Mouse (Mus musculus) midbrain, postnatal 0 days (tissue): ENCODE data around the gene Pi4k2a. TPM values are rescaled to one million over a fixed set of nuclear protein-coding genes. Genes with fewer than 3 reads are reported as not detected.

Experiments
- ATAC-seq: fragments of 200-750 bp; cut with Nextera tagmentation; 2 replicates; pipeline ENCODE4 v1.8.0; 2017; ENCODE audit warnings: moderate number of reproducible peaks, mild to moderate bottlenecking, moderate TSS enrichment, moderate library complexity; ENCODE audit not compliant: low FRiP score
- DNase-seq: peaks from one replicate; pipeline ENCODE4 v3.0.0-alpha.2; 2015; ENCODE audit warnings: low spot score
- H3K27ac ChIP-seq: fragments of 300-500 bp; sonication (generic); 2 replicates; pipeline ENCODE4 v1.5.1; 2014; ENCODE audit warnings: low read depth, mild to moderate bottlenecking, low read length, mixed read lengths
- H3K27me3 ChIP-seq: fragments of 300-500 bp; sonication (generic); 2 replicates; pipeline ENCODE4 v1.6.1; 2014; ENCODE audit warnings: low read length, control low read depth, mixed read lengths; ENCODE audit not compliant: insufficient read depth
- H3K36me3 ChIP-seq: fragments of 300-500 bp; sonication (generic); 2 replicates; pipeline ENCODE4 v1.6.1; 2014; ENCODE audit warnings: low read length, control low read depth, mixed read lengths; ENCODE audit not compliant: insufficient read depth
- H3K4me1 ChIP-seq: fragments of 300-500 bp; sonication (generic); 2 replicates; pipeline ENCODE4 v1.6.1; 2014; ENCODE audit warnings: mild to moderate bottlenecking, control low read depth, antibody characterized with exemption, low read length, mixed read lengths; ENCODE audit not compliant: insufficient read depth
- H3K4me2 ChIP-seq: fragments of 300-500 bp; sonication (generic); 2 replicates; pipeline ENCODE4 v1.6.1; 2014; ENCODE audit warnings: low read depth, mild to moderate bottlenecking, low read length, mixed read lengths; ENCODE audit not compliant: poor library complexity, severe bottlenecking
- H3K4me3 ChIP-seq: fragments of 300-500 bp; sonication (generic); 2 replicates; pipeline ENCODE4 v1.5.1; 2014; ENCODE audit warnings: low read depth, mild to moderate bottlenecking, low read length, moderate library complexity
- H3K9ac ChIP-seq: fragments of 300-500 bp; sonication (generic); replicated peaks from 2 replicates; pipeline ENCODE4 v1.6.1; 2014; ENCODE audit warnings: mild to moderate bottlenecking, low read length, moderate library complexity, mixed read lengths; ENCODE audit not compliant: poor library complexity, severe bottlenecking
- H3K9me3 ChIP-seq: fragments of 300-500 bp; sonication (generic); 2 replicates; pipeline ENCODE4 v1.6.1; 2016; ENCODE audit warnings: low read length, control low read depth
- CTCF ChIP-seq: IDR thresholded peaks from 2 replicates; pipeline ENCODE4 v1.5.1; 2016; ENCODE audit warnings: antibody characterized with exemption, mild to moderate bottlenecking
- WGBS: fragments of 180-500 bp; shearing (Covaris S2); extraction: QIAGEN DNeasy Blood & Tissue Kit; methylation state at CpG from one replicate; pipeline ENCODE4 v1.1.7; 2014; 5-methylcytosine and 5-hydroxymethylcytosine counted together
- polyA plus RNA-seq: library from polyadenylated mRNA; unstranded; fragments of >200 nt; fragmentation: Nextera tagmentation; extraction: Ambion mirVana; gene quantifications from 2 replicates; pipeline ENCODE4 v1.2.1, GENCODE M21; 2015
- total RNA-seq: library from RNA; depleted of rRNA; stranded (reverse); fragments of >200 nt; gene quantifications from 2 replicates; pipeline ENCODE4 v1.2.3, GENCODE M21; 2014

Gene Pi4k2a
- total and polyA plus RNA-seq, 2 experiments from 2014 or later: 19.3 to 33.0 TPM

GRCm38 (mm10) chr19:42115783-42116335 lies 25.6 kb downstream of the Pi4k2a start:
- Histone ChIP-seq H3K4me3 (no peak overlapping the region), H3K4me1 (no peaks in the 10 kb centered on the region), H3K9ac (no peak overlapping the region), H3K27ac (no peak overlapping the region), H3K36me3 (peaks cover 42% of the 10 kb centered on the region), H3K4me2 (no peak overlapping the region), H3K9me3 (no peaks in the 10 kb centered on the region), H3K27me3 (no peaks in the 10 kb centered on the region)
- TF ChIP-seq CTCF: no peak
- DNase-seq (no peak), ATAC-seq (no peak)
- 93% methylated on average over 4 of the region's 4 CpGs for WGBS

DNA sequence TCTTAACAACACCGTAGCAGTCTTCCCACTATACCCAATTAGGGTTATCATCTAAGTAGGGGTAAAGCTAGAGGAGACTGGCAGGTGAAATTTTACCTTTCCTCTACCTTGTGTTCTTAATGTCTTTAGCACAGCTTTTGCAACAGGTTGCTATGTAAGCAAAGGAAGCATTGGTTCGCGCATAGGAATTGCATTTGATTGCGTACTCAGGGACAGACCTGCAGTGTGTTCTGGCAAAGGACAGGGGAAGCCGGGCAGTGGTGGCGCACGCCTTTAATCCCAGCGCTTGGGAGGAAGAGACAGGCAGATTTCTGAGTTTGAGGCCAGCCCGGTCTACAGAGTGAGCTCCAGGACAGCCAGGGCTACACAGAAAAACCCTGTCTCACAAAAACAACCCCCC lies 27.9 kb downstream of the Pi4k2a start:
- no peak for DNase-seq
- no peak for ATAC-seq
- 96% methylated on average over 9 of the region's 9 CpGs for WGBS

DNA sequence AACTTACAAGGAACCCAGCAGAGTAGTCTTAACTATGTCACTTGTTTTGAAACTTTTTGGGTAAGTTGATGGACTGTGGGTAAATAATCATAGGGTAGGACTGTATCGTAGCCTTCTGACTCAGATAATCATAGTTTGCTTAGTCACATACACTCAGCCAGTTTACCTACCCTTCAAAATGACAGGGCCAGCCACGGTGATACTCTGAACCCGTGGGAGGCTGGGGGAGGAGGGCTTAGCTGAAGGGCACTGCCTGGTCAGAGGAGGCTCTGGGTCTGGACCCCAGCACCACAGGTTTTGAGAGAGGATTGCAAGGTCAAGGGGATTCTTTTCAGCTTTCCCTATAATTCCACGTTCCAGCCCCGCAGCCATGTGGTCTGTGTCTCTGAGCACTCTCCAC lies 28.3 kb downstream of the Pi4k2a start:
- Histone ChIP-seq H3K4me3 (no peak overlapping the region), H3K36me3 (peaks cover 56% of the 10 kb centered on the region), H3K27ac (no peak overlapping the region), H3K9ac (no peak overlapping the region), H3K4me1 (no peaks in the 10 kb centered on the region), H3K9me3 (no peaks in the 10 kb centered on the region), H3K27me3 (no peaks in the 10 kb centered on the region), H3K4me2 (no peak overlapping the region)
- ATAC-seq (no peak), DNase-seq (no peak)
- WGBS: 94% methylated on average over 5 of the region's 5 CpGs
- no peak for TF ChIP-seq CTCF

More for the DNA sequence above, 27.9 kb downstream of the Pi4k2a start:
- no peak overlapping the region for H3K27ac ChIP-seq
- no peak overlapping the region for H3K4me2 ChIP-seq
- no peaks in the 10 kb centered on the region for H3K9me3 ChIP-seq
- no peak for TF ChIP-seq CTCF
- no peak overlapping the region for H3K4me3 ChIP-seq
- H3K36me3 ChIP-seq: peaks cover 54% of the 10 kb centered on the region
- H3K9ac ChIP-seq: no peak overlapping the region
- no peaks in the 10 kb centered on the region for H3K4me1 ChIP-seq
- H3K27me3 ChIP-seq: no peaks in the 10 kb centered on the region

- ATAC-seq (no peak), DNase-seq (no peak)
- TF ChIP-seq CTCF: no peak
- Histone ChIP-seq H3K4me1 (no peaks in the 10 kb centered on the region), H3K4me3 (no peak overlapping the region), H3K36me3 (peaks cover 54% of the 10 kb centered on the region), H3K9me3 (no peaks in the 10 kb centered on the region), H3K9ac (no peak overlapping the region), H3K4me2 (no peak overlapping the region), H3K27ac (no peak overlapping the region), H3K27me3 (no peaks in the 10 kb centered on the region)
- 90% methylated on average over 8 of the region's 8 CpGs for WGBS
Observed at GRCm38 (mm10) chr19:42120451-42120850, 30.2 kb downstream of the Pi4k2a start.

DNA sequence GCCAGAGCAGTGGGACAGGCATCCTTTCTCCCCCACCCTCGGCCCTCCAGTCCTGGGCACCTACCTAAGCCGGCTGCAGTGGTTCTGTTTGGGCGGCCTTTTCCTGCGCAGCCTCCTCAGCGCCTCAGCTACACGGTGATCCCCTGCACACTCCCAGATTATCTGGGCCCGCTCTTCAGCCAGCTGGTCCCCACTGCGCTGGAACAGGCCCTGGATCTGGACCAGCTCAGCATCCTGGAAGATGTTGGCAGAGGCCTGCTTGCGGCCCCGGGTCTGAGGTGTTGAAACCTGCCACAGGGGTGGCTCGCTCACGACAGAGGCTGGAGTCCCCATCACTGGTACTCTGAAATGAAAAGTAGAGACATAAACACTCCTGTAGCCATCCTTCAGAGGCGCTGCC lies 34.4 kb downstream of the Pi4k2a start:
- ATAC-seq: no peak
- peak; percentile 20 for DNase-seq
- Histone ChIP-seq H3K4me1 (peaks cover 7% of the 10 kb centered on the region), H3K27me3 (no peaks in the 10 kb centered on the region), H3K9ac (no peak overlapping the region), H3K36me3 (peaks cover 32% of the 10 kb centered on the region), H3K27ac (no peak overlapping the region), H3K9me3 (no peaks in the 10 kb centered on the region), H3K4me3 (no peak overlapping the region), H3K4me2 (no peak overlapping the region)
- no peak for TF ChIP-seq CTCF
- WGBS: 89% methylated on average over 13 of the region's 13 CpGs

DNA sequence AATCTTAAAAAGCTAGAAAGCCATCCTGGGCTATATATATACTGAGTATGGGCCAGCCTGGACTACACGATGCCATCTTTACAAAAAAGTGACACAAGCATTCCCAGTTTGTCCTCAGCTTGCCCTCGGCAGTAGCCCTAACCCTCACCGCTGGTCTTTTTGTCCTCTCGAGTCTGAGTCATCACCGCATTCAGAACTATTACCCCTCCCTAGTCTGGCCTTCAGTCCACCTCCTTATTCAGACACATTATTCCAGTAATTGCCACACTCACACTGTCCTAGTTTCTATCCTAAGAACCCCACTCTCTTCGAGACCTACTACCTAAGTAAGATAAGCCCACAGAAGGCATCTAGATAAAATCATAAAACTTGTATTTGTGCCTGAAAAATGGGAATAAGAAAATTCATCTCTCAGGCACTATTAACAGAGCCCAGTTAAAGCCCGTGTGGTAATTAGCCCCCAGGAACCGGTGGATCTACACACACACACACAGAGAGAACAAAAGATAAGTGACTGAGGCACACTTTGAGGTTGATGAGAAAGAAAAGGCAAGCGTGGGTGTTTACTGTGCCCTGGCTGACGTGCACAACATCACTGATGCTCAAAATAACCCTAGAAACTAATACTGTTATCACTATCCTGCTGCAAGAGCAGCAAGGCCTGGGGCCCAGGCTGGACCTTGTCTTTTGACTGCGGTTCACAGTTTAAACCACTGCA lies 35.4 kb downstream of the Pi4k2a start:
- ATAC-seq (no peak), DNase-seq (no peak)
- H3K9ac ChIP-seq: no peak overlapping the region
- peaks cover 23% of the 10 kb centered on the region for H3K36me3 ChIP-seq
- TF ChIP-seq CTCF: no peak
- 84% methylated on average over 11 of the region's 11 CpGs for WGBS
- H3K9me3 ChIP-seq: no peaks in the 10 kb centered on the region
- H3K27me3 ChIP-seq: no peaks in the 10 kb centered on the region
- peaks cover 10% of the 10 kb centered on the region for H3K4me1 ChIP-seq
- no peak overlapping the region for H3K27ac ChIP-seq
- no peak overlapping the region for H3K4me3 ChIP-seq
- H3K4me2 ChIP-seq: no peak overlapping the region
